Mouse (Mus musculus) thymus, postnatal 36 days (tissue): ENCODE results near the gene Ehd2.
A peak's percentile ranks its signal among the peaks of the same experiment; 100 is the strongest.
"Not testable (repeated sequence)": the region's sequence is repeated elsewhere in the genome, so short reads cannot be mapped to it uniquely, and the experiment has no call there.

Experiments
- DNase-seq, 2 experiments: peaks; one replicate each; pipeline ENCODE4 v3.0.0; 2022; ENCODE audit warnings: mixed read lengths in 2 of 2

Gene Ehd2

GRCm38 (mm10) chr7:15945211-15945610 lies 22.2 kb downstream of the Ehd2 start:
- no peak for DNase-seq

DNA sequence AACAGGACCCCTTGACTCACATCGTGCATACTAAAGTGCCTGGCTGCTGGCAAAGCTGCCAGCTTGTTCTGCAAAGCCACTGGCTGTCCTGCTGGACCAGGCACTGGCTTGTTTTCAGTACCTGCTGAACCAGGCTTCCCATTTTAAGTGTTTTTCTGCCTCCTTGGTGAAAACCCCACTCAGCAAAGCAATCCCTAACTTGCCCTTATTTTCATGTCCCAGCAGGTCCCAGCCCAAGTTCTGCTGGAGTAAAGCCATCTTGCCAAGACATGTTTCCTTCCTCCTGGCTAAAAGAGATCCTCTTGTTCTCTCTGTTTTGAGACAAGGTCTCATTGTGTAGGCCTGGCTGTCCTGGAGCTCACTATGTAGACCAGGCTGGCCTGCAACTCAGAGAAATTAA lies 23.1 kb downstream of the Ehd2 start:
- no peak for DNase-seq

GRCm38 (mm10) chr7:15938621-15939020 lies 28.7 kb downstream of the Ehd2 start:
- DNase-seq, result no peak

DNA sequence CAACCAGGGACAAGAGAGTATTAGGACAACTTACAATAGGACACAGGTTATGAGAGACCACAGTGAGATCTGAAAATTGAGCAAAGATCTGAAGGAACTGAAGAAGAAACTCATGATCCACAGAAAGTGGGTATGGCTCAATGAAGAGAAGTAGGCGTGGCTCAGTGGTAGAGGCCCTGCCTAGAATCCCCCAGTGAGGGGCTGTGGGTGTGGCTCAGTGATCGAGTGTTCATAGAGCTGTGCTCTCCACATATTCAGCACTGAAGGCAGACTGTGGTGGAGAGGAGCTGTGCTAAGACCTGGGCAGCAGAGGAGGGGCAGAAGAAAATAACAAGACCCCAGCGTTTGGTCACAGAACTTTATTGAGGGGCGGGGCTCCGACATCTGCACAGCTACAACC lies 29.9 kb downstream of the Ehd2 start:
- DNase-seq, result no peak

DNA sequence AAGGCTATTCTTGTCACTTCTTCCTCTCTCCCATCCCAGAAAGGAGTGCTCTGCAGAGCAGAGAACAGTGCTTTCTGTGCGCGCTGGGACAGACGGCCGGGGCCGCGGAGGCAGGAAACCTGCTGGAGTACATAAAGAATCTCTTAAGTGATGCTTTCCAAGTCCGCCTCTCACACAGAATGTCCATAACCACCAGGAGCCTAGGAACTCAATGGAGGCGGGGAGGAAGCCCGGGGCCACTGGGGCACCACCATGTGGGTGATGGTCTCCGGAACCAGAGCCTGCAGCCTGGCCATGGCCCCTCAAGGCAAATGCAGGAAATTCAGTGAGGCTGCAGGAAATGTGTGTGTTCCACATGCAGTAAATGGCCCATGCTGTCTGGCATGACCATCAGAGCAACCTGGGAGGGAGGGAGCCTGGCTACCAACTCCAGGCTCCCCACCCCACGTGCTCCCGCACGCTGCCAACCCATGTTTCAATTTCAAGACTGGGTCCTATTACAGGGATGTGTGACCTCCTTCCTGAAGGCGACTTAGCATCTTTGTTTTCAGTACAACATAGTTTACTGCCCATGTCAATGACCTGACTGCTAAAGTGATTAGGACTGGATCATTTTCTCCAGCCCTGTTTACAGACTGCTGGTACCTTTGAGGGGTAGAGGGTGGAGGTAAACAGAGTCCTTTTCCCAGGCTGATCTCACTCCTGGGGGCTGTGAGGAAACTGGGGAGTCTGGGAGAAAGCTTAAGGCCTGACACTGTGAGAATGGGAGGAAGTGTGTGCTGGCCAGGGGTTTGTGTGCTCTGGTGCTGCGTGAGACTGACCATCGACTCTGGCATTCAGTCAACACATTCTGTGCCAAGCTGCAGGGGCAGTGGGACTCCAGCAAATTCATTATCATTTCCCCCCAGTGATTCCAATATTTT lies 33.7 kb downstream of the Ehd2 start:
- no peak for DNase-seq

DNA sequence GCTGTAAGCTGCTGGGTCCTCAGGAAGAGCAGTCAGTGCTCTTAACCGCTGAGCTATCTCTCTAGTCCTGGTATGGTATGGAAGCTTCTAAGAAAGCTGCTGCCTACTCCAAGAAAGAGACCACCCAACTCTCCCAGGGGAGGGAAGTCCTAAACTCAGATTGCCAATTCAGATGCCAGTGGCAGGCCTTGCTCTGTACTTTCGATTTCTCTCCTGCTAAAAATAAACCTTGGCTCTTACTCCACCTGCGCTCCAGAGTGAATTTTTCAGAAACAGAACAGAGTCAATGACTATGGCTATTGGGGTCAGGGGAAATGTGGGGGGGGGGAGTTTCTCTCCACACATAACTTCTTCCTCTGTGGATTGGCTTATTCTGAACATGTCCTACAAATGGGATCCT lies 35.7 kb downstream of the Ehd2 start:
- DNase-seq, result no peak

- no peak for DNase-seq
Measured at GRCm38 (mm10) chr7:15930543-15930942, 36.8 kb downstream of the Ehd2 start.

DNA sequence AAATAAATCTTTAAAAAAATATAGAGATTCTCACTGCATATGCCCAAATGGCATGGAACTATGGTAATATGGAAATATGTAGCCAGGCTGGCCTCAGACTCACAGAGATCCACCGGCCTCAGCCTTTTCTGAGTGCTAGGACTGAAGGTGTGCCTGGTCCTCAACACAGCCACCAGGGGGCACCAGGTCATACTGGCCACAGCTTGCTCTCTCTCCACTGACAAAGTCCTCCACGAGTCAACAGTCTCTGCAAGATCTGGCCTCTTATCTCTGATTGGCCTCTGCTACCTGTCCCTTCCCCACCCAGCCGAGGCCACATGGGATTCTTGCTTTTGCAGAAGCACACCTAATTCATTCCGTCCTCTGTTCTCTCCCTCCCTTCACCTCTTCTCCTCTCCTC lies 37.5 kb downstream of the Ehd2 start:
- DNase-seq, result peak; percentile 54 to 59

DNA sequence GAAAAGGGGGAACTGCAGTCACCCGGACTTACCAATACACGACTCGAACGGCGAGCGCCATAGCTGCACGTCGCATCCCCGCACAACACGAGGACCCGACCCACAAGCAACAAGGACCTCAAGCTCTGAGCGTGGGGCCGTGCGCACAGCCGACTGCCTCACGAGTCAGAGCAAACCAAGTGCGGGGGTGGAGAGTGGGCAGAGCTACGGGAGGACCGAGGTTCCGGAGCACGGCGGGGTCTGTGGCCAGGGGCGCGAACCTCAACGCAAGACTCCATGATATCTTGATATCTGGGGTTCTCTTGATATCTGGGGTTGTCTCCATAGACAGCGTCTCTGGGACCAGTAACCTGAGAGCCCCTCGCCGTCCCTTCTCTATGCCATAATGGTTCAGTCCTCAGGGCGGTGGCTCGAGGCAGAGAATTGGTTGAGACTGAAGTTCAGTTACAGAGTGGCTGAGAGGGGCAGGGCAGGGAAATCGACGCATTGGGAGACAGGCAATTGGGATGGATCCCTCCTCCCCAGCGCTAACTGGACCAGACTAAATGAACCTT lies 45.1 kb downstream of the Ehd2 start, which contains the start of gene Selenow:
TSS of gene Selenow (minus strand) at position 183 of the 554 bp plus-strand sequence.
- peak; percentile 91 to 92 for DNase-seq

DNA sequence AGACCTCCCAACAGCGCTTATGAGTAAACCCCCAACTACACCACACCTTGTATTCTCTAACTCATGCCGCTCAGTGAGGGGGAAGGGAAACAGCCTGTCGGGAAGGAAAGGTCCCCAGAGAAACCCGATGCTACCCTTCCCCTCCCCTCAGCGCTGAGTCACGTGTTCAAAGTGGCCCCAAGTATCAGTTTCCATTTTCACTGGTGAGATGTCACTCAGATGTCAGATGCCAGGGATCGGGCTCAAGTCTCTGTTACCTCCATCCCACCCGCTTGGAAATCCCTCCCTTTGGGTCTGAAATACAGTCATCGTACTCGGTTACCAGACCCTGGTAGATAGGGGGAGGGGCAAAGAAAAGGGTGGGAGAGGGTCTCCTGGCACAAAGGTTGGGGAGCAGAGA lies 45.6 kb downstream of the Ehd2 start:
- DNase-seq, result peak in 1 of 2 experiments; percentile 58

DNA sequence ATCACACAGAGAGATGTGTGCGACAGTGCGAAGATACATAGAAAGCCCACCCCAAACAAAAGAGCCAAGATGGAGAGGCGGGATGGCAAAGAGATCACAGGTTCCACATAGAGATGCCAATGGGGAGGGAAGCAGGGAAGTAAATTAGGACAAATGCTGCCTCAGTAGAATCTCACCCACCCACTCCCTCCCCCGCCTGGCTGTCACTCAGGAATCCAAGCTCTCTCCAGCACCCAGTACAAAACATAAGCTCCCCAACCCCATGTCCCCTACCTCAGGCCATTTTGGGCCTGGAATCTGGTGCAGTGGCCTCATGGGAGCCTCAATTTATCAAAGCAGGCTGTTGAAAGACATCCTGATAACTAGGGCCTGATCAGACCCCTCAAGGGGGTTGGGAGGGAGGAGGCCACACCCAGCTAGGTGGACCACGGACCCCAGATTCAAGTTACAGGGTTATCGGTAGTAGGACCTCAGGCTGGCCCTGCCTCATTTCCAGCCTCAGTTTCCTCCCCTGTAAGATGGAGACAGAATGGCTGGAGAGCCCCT lies 46.6 kb downstream of the Ehd2 start:
- DNase-seq, result no peak

DNA sequence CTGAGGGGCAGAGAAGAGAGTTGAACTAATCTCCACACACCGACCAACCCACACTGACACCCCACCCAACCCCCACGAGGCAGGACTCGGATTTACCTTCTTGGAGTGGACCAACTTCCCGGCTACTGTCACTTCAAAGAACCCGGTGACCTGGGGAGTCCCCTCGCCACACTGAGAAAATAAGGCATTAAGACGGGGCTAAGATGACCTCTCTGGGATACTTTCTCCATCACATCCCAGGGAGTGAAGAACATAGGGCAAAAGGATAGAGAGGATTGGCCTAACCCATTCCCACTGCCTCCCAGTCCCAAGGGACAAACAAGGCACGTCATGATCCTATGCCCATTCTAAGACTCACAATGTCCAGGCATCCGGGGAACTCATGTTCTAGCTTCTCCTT lies 47.4 kb downstream of the Ehd2 start:
- no peak for DNase-seq

DNA sequence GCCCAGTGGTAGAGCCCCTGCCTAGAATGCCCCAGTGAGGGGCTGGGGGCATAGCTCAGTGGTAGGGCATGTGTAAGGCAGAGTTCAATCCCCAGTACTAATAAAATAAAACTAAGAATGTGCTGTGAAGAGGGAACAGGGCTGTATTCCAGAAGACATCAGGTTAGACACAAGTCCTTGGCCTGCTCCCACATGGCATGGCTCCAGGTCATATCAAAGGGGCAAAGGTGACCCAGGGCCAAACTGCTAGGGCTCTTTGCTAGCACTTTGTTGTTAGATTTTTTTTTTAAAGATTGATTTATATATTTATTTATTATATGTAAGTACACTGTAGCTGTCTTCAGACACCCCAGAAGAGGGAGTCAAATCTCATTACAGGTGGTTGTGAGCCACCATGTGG lies 49.0 kb downstream of the Ehd2 start:
- DNase-seq, result no peak

DNA sequence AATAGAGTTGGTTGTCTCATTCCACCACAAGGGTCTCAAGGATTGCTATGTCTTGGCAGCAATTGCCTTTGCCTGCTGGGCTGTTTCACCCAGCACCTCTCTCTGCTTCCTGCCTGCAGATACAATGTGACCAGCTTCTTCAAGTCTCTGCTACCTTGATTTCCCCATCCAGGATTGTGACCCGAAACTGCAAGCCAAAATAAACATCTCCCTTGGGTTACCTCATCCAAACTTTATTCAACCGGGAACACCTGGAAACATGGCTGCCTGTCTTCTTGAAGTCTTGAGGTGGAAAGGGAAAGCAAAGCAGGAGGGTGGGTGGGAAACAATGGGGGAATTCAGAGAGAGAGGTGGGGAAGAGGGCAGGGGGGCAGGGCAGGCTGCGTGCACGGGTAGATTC lies 50.4 kb downstream of the Ehd2 start:
- no peak for DNase-seq

DNA sequence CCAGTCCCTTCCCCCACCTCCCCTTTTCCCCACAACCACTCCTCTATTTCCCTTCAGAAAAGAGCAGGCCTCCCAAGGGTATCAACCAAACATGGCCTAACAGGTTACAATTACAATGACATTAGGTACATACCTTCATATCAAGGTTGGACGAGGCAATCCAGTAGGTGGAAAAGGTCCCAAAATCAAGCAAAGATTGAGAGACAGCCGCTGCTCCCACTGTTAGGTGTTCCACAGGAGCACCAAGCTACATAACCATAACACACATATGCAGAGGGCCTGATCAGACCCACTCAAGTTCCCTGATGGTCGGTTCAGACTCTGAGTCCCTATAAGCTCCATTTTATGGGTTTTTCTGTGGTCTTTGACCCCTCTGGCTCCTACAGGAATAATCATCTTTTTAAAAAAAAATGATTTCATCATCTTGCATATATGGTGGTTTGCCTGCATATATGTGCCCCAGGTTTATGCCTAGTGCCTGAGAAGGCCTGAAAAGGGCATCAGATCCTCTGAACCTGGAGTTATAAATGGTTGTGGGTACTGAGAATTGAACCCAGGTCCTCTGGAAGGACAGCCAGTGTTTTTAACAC lies 51.1 kb downstream of the Ehd2 start:
- no peak for DNase-seq

GRCm38 (mm10) chr7:15915695-15916094 lies 51.7 kb downstream of the Ehd2 start:
- not testable (repeated sequence) for DNase-seq

DNA sequence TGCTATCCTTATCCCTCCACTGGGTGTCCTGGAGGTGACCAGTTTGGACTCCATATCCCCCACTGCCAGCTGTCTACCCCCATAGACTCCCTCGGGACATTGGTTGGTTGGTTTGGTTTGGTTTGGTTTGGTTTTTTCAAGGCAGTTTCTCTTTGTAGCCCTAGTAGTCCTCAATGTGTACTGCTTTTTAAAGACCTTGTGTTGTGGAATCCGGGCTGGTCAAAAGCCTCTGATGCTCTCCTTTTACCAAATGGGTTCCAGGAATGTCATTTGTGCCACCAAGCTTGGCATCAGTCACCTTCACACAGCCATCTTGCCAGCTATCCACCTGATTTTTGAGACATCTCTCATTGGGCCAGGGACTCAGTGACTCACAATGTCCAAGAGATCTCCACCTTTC lies 52.6 kb downstream of the Ehd2 start:
- no peak for DNase-seq

DNA sequence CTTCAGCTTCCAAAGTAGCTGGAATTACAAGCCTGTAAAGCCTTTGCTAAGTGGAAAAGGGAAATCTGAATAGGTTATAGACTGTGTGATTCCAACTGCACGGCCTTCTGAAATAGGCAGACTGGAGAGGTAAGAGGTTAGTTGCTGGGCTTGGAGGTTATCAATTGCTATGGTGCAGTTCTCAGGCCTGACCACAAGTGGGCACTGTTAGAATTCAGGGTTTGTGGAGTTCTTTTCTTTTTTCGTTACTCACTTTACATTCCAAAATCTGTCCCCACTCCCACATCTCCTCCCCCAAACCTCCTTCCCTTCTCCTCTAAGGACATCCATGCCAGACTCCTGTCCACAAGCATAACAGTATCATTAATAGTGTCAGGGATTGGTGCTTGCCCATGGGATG lies 53.1 kb downstream of the Ehd2 start:
- peak; percentile 28 to 40 for DNase-seq

DNA sequence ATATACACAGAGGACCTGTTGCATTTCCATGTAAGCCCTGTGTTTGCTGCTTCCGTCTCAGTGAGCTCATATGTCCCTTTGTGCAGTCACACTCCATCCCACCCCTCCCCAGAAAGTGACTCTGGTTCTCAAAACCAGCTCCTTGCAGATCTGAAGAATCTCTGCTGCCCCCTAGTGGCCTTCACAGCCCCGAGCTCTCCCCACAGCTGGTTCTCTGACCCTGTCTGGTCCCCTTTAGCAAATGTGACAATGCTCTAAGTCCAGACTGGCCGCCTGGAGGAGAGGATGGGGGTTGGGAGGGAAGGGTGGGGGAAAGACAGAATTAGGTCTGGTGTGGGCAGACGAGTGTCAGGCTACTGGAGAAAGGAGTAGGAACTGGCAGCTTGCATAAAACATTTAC lies 55.2 kb downstream of the Ehd2 start:
- peak; percentile 59 to 64 for DNase-seq

DNA sequence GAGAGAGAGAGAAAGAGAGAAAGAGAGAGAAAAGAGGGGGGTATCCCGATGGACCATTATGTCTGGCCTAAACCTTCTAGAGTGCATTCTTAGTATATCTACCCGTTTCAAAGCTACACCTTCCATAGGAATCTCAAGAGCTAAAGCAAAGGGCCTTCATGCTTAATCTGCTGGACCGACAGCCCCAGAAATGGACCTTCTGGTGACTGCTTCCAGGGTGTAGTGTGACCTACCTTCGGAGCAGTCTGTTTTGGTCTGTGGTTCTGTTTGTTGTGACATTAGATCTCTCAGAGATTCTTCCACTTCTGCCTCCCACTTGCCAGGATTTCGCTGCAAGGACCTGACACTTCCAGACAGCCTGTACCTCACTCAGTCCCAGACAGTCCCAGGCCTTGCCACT lies 56.8 kb downstream of the Ehd2 start:
- DNase-seq, result no peak

- DNase-seq, result no peak
Measured at GRCm38 (mm10) chr7:15907971-15908590, 59.3 kb downstream of the Ehd2 start.

DNA sequence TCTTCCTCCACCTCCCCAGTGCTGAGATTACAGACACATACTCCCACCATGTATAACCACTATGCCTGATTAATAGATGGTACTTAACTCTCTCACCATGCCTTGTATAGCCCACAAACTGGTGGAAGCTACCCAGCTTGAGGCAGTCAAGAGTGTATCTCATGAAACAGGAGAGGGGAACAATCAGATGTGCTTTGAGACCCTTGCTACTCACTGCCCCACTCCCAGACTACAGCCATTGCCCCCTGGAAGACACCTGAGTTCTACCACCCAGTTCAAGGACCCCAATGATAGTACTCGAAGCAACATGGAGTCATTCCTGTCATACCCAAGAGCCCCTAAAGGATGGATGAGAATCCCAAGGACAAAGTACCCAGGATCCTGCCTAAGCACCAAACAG lies 60.8 kb downstream of the Ehd2 start:
- DNase-seq, result no peak

DNA sequence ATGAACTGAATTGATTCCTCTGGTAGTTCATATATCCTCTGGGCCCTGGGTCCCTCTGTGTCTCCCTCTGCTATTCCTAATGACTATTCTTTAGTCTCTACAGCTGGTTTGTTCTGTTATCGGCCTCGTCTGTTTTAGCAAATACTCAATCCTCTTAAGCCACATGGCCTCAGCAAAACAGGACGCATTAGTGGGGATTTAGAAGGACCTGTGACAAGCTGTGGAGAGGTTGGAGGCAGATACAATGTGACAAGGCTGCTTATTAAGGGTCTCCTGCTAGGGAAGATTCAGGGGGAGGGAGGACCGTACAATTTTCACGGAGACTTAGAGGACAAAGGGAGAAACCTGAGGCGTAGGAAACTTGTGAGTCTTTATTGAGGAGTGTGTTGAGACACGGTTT lies 61.5 kb downstream of the Ehd2 start:
- no peak for DNase-seq
